Mouse (Mus musculus): ENCODE measurements around the gene P4htm. TPM values are rescaled to one million over a fixed set of nuclear protein-coding genes. Genes with fewer than 3 reads are reported as not detected.

Gene P4htm
- polyA plus RNA-seq, 1 experiment from 2014 or later, result 8.3 TPM

DNA sequence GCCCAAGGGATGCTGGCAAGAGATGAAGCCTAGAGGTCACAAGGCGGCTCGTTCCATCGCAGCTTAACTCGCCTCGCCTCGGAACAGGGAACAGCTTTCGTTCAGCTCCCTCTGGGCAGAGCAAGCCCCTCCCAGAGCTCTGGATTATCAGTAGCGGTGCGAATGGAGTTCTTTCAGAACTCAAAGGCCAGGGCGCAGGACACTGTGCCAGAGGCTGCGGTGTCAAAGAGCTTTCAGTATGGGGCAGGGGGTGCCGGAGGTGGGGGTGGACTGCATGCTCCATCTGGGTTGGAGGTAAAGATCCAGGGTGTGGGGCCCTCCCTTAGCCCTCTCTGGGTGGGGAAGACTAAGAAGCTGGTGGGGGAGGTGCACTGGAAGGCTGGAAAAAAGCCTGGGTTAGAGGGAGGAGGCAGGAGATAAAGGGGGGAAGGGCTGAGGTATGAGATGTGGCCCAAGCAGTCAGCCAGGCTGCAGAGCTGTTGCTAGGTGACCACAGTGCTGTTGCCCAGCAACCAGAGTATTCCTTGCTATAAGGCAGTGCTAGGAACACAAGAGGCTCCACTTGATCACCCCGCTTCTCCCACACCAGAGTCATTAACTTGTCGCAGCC, 9.8 kb downstream of the P4htm start:
- ATAC-seq (ENCODE audit: low read depth), result peak; percentile 95

DNA sequence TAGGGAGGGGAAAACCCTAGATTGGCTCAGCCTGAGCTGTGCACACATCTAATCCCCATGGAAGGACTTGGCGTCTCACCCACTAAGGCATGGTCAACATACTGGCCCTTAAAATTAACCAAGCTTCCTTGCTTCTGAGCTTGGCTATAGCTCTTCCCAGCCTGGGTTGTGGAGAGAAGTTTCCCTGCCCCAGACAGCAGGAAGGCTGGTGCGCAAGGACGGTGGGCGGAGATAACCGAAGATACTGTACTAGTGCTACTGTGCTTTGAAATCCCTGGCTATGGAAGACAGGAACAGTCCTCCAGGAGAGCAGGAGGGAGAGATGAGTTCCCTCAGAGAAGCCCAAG, 18.1 kb downstream of the P4htm start:
- peak; percentile 8; the same call in 1 of the 2 replicates for ATAC-seq (ENCODE audit: low read depth)
- Histone ChIP-seq H3K4me2 (ENCODE audit: low read depth, low read length) (peak overlapping the region; percentile 89), H3K9ac (ENCODE audit: low read length) (peak overlapping the region; percentile 93), H3K27me3 (ENCODE audit: control insufficient read depth, insufficient read depth, low read depth, low read length) (no peaks in the 10 kb centered on the region), H3K27ac (ENCODE audit: low read length) (peak overlapping the region; percentile 69), H3K36me3 (ENCODE audit: control insufficient read depth, insufficient read depth, low read length) (peaks cover 15% of the 10 kb centered on the region), H3K4me3 (ENCODE audit: low read length) (peak overlapping the region; percentile 83), H3K9me3 (ENCODE audit: control insufficient read depth, low read length) (no peaks in the 10 kb centered on the region), H3K4me1 (replicated peaks; ENCODE audit: control insufficient read depth, insufficient read depth, low read length) (peaks cover 24% of the 10 kb centered on the region)
- 57% methylated on average over 5 of the region's 5 CpGs for WGBS

More for the DNA sequence above, 9.8 kb downstream of the P4htm start:
- Histone ChIP-seq H3K4me2 (ENCODE audit: low read depth, low read length) (peak overlapping the region; percentile 44), H3K36me3 (ENCODE audit: control insufficient read depth, insufficient read depth, low read length) (no peaks in the 10 kb centered on the region), H3K4me3 (ENCODE audit: low read length) (no peak overlapping the region), H3K9me3 (ENCODE audit: control insufficient read depth, low read length) (no peaks in the 10 kb centered on the region), H3K4me1 (replicated peaks; ENCODE audit: control insufficient read depth, insufficient read depth, low read length) (peaks cover 14% of the 10 kb centered on the region), H3K27me3 (ENCODE audit: control insufficient read depth, insufficient read depth, low read depth, low read length) (no peaks in the 10 kb centered on the region), H3K27ac (ENCODE audit: low read length) (0 out of 2 replicates have a peak overlapping the region, but pooled peaks have one; percentile 58), H3K9ac (ENCODE audit: low read length) (peak overlapping the region; percentile 34; the same call in 1 of the 2 replicates)
- 6% methylated on average over 14 of the region's 14 CpGs for WGBS

DNA sequence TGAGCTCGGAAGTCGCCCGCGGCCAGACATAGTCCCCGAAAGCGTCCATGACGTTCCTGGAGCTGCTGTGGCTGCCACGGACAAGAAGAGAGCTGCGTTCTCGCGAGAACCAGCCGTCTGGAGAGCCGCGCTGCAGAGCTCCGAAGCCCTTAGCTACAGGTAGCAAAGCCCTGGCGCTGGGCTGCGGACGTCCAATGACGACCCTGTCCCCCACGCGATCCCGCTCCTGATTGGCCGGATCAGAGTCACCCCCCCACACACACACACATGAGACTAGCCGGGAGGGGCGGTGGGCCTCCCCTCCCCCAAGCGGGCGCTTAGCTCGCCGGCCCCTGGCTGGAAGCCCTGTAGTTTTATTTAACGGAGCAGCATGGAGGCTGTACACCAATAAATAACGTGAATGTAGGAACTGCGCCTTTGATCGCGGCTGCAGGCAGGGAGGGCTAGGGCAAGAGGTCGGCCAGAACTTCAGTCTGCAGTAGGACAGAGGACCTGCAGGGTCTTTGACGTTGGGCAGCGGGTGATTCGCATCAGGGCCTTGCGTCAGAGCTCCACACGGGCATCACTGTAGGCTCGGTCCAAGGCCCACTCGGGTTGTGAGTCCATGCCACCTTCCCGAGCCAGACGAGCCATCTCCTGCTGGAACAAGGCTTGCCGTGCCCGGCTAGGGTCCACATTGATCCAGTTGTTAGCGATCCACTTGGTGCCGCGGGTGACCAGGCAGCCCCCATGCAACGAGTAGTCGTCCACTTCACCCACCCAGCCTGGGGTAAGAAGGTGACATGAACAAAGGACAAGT, 18.7 kb downstream of the P4htm start, which contains the start of gene Wdr6:
Gene Wdr6 (minus strand): TSS at position 195 of the 799 bp plus-strand sequence.
- peak within 1 kb of the TSS; percentile 89 for H3K4me2 ChIP-seq (ENCODE audit: low read depth, low read length)
- H3K4me1 ChIP-seq (replicated peaks; ENCODE audit: control insufficient read depth, insufficient read depth, low read length), result peaks cover 24% of the 10 kb centered on the region
- no peaks in the 10 kb centered on the region for H3K27me3 ChIP-seq (ENCODE audit: control insufficient read depth, insufficient read depth, low read depth, low read length)
- 3% methylated on average over 51 of the region's 51 CpGs for WGBS
- H3K27ac ChIP-seq (ENCODE audit: low read length), result peak within 1 kb of the TSS; percentile 95
- peak within 1 kb of the TSS; percentile 93 for H3K9ac ChIP-seq (ENCODE audit: low read length)
- peaks cover 15% of the 10 kb centered on the region for H3K36me3 ChIP-seq (ENCODE audit: control insufficient read depth, insufficient read depth, low read length)
- H3K9me3 ChIP-seq (ENCODE audit: control insufficient read depth, low read length), result no peaks in the 10 kb centered on the region
- H3K4me3 ChIP-seq (ENCODE audit: low read length), result peak within 1 kb of the TSS; percentile 83
- peak; percentile 99 for ATAC-seq (ENCODE audit: low read depth)

DNA sequence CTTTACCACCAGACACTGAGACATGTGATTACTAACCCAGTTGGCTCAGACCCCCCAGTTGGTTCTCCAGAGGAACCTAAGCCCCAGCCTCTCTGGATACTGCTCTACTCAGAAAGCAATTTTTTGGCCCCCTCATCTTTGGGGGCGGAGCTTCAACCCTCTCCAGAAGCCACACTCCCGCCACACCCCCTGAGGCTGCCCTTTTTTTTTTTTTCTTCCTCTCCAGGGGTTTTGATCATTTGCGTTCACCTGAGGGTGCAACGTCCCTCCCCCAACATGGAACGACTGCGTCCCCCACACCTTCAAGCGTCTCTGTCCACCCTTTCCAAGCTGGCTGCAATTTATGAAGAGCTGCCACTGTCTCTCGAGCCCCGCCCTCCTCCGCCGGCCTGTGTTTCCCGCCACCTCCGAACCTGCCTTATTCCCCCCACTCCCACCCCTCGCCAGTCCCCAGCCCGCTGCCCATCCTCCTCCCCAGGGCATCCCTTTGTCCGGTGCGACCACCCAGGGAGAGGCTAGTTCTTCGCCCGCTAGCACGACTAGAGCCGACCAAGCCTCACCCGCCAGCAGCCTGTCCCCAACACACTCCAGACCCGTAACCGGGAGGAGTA, 19.4 kb downstream of the P4htm start:
- WGBS, result under 1% methylated on average over 24 of the region's 24 CpGs

DNA sequence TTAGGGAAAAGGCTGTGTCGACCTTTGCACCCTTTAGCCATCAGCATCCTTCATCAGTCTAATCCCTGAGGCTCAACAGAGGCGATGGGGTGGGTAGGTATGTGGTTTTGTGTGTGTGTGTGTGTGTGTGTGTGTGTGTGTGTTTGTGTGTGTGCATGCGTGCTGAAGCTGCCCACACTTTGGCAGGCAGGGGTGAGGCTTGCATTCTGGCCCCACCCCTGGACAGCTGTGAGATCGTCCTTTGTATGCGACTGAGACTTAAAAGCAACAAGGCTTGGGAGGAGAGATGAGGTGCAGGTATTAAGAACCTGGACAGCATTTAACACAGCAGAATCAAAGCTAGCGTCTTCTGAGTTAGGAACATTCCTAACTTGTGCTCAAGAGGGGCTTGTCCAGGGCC, 20.4 kb downstream of the P4htm start:
- Histone ChIP-seq H3K9me3 (ENCODE audit: control insufficient read depth, low read length) (no peaks in the 10 kb centered on the region), H3K4me1 (replicated peaks; ENCODE audit: control insufficient read depth, insufficient read depth, low read length) (peaks cover 24% of the 10 kb centered on the region), H3K9ac (ENCODE audit: low read length) (peak overlapping the region; percentile 93), H3K27ac (ENCODE audit: low read length) (no peak overlapping the region), H3K4me2 (ENCODE audit: low read depth, low read length) (peak overlapping the region; percentile 89), H3K36me3 (ENCODE audit: control insufficient read depth, insufficient read depth, low read length) (peaks cover 30% of the 10 kb centered on the region), H3K4me3 (ENCODE audit: low read length) (peak overlapping the region; percentile 83), H3K27me3 (ENCODE audit: control insufficient read depth, insufficient read depth, low read depth, low read length) (no peaks in the 10 kb centered on the region)
- ATAC-seq (ENCODE audit: low read depth), result no peak
- 40% methylated on average over 6 of the region's 6 CpGs for WGBS

More for the DNA sequence above, 19.4 kb downstream of the P4htm start:
- Histone ChIP-seq H3K4me2 (ENCODE audit: low read depth, low read length) (peak overlapping the region; percentile 89), H3K36me3 (ENCODE audit: control insufficient read depth, insufficient read depth, low read length) (peaks cover 20% of the 10 kb centered on the region), H3K27me3 (ENCODE audit: control insufficient read depth, insufficient read depth, low read depth, low read length) (no peaks in the 10 kb centered on the region), H3K27ac (ENCODE audit: low read length) (peak overlapping the region; percentile 95), H3K9me3 (ENCODE audit: control insufficient read depth, low read length) (no peaks in the 10 kb centered on the region), H3K4me3 (ENCODE audit: low read length) (peak overlapping the region; percentile 83), H3K4me1 (replicated peaks; ENCODE audit: control insufficient read depth, insufficient read depth, low read length) (peaks cover 24% of the 10 kb centered on the region), H3K9ac (ENCODE audit: low read length) (peak overlapping the region; percentile 93)
- peak; percentile 32 for ATAC-seq (ENCODE audit: low read depth)

DNA sequence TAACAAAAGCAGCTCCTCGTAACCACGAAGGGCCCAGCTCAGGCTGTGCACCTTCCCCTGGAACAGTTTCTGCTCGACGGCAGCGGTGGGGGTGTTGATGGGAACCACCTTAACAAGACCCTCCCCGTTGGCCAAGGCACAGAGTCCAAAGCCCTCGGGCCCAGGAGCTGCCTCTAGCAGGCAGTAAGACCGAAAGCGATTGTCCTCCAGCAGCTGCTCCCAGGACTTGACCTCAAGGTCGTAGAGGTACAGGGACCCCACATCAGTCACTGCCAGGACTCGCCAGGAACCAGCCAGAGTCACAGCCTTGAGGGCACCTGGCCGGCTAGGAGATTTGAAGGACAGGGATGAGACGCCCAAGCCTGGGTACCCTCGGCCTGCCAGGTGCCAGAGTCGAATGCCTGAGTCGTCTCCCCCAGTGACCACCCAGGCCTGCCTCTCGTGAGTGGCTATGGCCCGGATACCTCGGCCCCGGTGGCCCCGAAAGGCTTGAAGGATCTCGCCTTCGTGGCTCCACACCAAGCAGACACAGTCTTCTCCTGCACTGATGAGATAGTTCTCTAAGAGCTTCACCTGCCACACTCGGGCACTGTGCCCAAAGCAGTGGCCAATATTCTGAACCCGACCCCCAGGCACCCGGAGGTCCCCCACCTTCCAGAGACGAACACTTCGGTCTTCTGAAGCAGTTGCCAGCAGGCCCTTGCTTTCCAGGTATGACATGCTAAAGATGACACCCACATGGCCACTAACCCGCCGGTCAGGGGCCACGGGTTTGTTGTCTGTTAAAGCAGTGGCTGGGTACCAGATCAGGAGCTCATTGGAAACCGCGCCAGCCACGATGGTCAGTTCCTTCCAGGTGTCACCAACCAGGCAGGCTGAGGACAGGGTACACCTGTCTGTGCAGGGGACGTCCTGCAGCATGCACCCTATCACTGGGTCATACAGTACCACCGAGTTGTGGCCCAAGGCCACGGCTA, 21.9 kb downstream of the P4htm start:
- no peak for ATAC-seq (ENCODE audit: low read depth)
- Histone ChIP-seq H3K4me2 (ENCODE audit: low read depth, low read length) (no peak overlapping the region), H3K27ac (ENCODE audit: low read length) (no peak overlapping the region), H3K36me3 (ENCODE audit: control insufficient read depth, insufficient read depth, low read length) (peaks cover 37% of the 10 kb centered on the region), H3K4me3 (ENCODE audit: low read length) (no peak overlapping the region), H3K4me1 (replicated peaks; ENCODE audit: control insufficient read depth, insufficient read depth, low read length) (peaks cover 24% of the 10 kb centered on the region), H3K27me3 (ENCODE audit: control insufficient read depth, insufficient read depth, low read depth, low read length) (no peaks in the 10 kb centered on the region), H3K9me3 (ENCODE audit: control insufficient read depth, low read length) (no peaks in the 10 kb centered on the region), H3K9ac (ENCODE audit: low read length) (no peak overlapping the region)
- 74% methylated on average over 37 of the region's 37 CpGs for WGBS

DNA sequence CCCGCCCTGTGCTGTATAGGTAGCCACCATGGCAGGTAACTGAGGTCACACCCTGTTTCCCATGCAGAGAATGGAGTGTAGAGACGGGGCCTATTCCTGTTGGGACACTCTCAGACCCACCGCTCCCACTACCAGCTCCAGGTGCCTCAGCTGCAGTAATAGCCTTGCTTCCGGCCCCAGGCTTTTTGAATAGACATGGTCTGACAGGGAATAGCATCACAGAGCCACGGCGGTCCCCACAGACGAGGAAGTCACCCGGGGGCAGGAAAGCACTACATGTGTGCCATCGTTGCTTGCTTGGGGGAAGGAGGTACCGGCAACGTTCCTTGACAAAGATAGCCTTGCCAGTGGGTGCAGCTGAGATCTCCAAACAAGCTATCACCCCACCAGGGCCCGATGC, 22.5 kb downstream of the P4htm start:
- H3K4me1 ChIP-seq (replicated peaks; ENCODE audit: control insufficient read depth, insufficient read depth, low read length), result peaks cover 28% of the 10 kb centered on the region
- H3K4me3 ChIP-seq (ENCODE audit: low read length), result no peak overlapping the region
- 88% methylated on average over 12 of the region's 12 CpGs for WGBS
- no peak overlapping the region for H3K9ac ChIP-seq (ENCODE audit: low read length)
- peaks cover 37% of the 10 kb centered on the region for H3K36me3 ChIP-seq (ENCODE audit: control insufficient read depth, insufficient read depth, low read length)
- H3K9me3 ChIP-seq (ENCODE audit: control insufficient read depth, low read length), result no peaks in the 10 kb centered on the region
- H3K4me2 ChIP-seq (ENCODE audit: low read depth, low read length), result no peak overlapping the region
- no peak overlapping the region for H3K27ac ChIP-seq (ENCODE audit: low read length)
- no peak for ATAC-seq (ENCODE audit: low read depth)
- H3K27me3 ChIP-seq (ENCODE audit: control insufficient read depth, insufficient read depth, low read depth, low read length), result no peaks in the 10 kb centered on the region

DNA sequence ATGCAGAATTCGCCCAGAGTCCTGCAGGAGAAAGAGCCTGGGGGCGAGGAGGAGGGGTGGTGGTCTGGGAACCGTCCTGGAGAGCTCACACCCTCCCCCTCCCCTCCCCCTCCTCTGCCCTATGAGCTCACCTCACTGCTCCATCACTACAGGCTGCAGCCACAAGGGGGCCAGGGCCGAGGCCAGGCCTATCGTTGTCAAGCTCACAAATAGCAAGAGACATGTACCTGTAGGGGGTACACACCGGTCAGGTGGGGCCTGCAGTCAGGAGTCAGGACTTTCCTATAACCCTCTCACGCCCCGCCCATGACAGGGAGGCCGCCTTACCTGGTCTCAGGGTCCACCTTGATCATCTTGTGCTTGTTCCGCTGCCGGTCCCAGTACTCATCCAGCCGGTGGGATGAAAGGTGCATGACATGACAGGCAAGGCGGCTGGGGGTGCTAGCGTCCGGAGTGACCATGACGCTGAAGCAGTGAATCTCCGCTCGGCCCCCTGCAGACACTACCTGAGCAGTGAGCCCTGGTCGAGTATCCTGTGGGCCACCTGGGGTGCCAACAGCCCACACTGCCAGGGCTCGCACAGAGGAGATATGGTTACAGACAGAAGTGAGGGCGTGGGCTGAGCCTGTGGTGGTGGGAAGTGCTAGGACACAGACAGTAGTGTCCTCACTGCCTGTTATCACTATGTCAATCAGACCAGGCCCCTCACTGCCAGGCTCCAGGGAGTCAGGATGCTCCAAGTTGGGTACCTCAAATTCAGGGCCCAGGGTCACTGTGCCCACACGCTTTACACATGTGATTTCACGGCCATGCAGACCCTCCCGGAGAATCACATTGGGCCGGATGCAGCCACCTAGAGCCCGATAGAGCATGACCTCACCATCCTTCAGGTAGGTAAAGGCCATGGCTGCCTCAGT, 23.4 kb downstream of the P4htm start:
- H3K27ac ChIP-seq (ENCODE audit: low read length), result no peak overlapping the region
- H3K36me3 ChIP-seq (ENCODE audit: control insufficient read depth, insufficient read depth, low read length), result peaks cover 37% of the 10 kb centered on the region
- no peak overlapping the region for H3K9ac ChIP-seq (ENCODE audit: low read length)
- H3K9me3 ChIP-seq (ENCODE audit: control insufficient read depth, low read length), result no peaks in the 10 kb centered on the region
- H3K27me3 ChIP-seq (ENCODE audit: control insufficient read depth, insufficient read depth, low read depth, low read length), result no peaks in the 10 kb centered on the region
- no peak overlapping the region for H3K4me3 ChIP-seq (ENCODE audit: low read length)
- 57% methylated on average over 26 of the region's 26 CpGs for WGBS
- H3K4me1 ChIP-seq (replicated peaks; ENCODE audit: control insufficient read depth, insufficient read depth, low read length), result peaks cover 29% of the 10 kb centered on the region
- H3K4me2 ChIP-seq (ENCODE audit: low read depth, low read length), result no peak overlapping the region
- ATAC-seq (ENCODE audit: low read depth), result no peak

All from lung, embryonic 16.5 days (tissue).